Mouse (Mus musculus): ENCODE data around the gene Kpnb1. TPM values are rescaled to one million over a fixed set of nuclear protein-coding genes. Genes with fewer than 3 reads are reported as not detected.

The Kpnb1 gene
- total RNA-seq, 1 experiment from 2014 or later = 192 TPM

GRCm38 (mm10) chr11:97147333-97147732 lies 40.3 kb downstream of the Kpnb1 start:
- no peak for ATAC-seq (replicated peaks; ENCODE audit: insufficient number of reproducible peaks, low FRiP score, low TSS enrichment, poor library complexity, severe bottlenecking)

GRCm38 (mm10) chr11:97146724-97147123 lies 41.0 kb downstream of the Kpnb1 start:
- ATAC-seq (replicated peaks; ENCODE audit: insufficient number of reproducible peaks, low FRiP score, low TSS enrichment, poor library complexity, severe bottlenecking) = no peak

GRCm38 (mm10) chr11:97145951-97146350 lies 41.7 kb downstream of the Kpnb1 start:
- no peak for ATAC-seq (replicated peaks; ENCODE audit: insufficient number of reproducible peaks, low FRiP score, low TSS enrichment, poor library complexity, severe bottlenecking)

- no peak for ATAC-seq (replicated peaks; ENCODE audit: insufficient number of reproducible peaks, low FRiP score, low TSS enrichment, poor library complexity, severe bottlenecking)
Measured at GRCm38 (mm10) chr11:97145320-97145719, 42.4 kb downstream of the Kpnb1 start.

- ATAC-seq (replicated peaks; ENCODE audit: insufficient number of reproducible peaks, low FRiP score, low TSS enrichment, poor library complexity, severe bottlenecking) = peak; percentile 29; the same call in 1 of the 2 replicates
Measured at GRCm38 (mm10) chr11:97143196-97143900, 44.3 kb downstream of the Kpnb1 start.

GRCm38 (mm10) chr11:97142159-97142608 lies 45.5 kb downstream of the Kpnb1 start:
- ATAC-seq (replicated peaks; ENCODE audit: insufficient number of reproducible peaks, low FRiP score, low TSS enrichment, poor library complexity, severe bottlenecking) = peak; percentile 78

- no peak for ATAC-seq (replicated peaks; ENCODE audit: insufficient number of reproducible peaks, low FRiP score, low TSS enrichment, poor library complexity, severe bottlenecking)
Measured at GRCm38 (mm10) chr11:97140811-97141210, 46.9 kb downstream of the Kpnb1 start.

- ATAC-seq (replicated peaks; ENCODE audit: insufficient number of reproducible peaks, low FRiP score, low TSS enrichment, poor library complexity, severe bottlenecking) = no peak
Measured at GRCm38 (mm10) chr11:97139256-97139655, 48.4 kb downstream of the Kpnb1 start.

GRCm38 (mm10) chr11:97138554-97139226 lies 49.0 kb downstream of the Kpnb1 start:
- no peak for ATAC-seq (replicated peaks; ENCODE audit: insufficient number of reproducible peaks, low FRiP score, low TSS enrichment, poor library complexity, severe bottlenecking)

- 0 out of 2 replicates have a peak, but pooled peaks have one; percentile 27 for ATAC-seq (replicated peaks; ENCODE audit: insufficient number of reproducible peaks, low FRiP score, low TSS enrichment, poor library complexity, severe bottlenecking)
Measured at GRCm38 (mm10) chr11:97133270-97133669, 54.4 kb downstream of the Kpnb1 start.

GRCm38 (mm10) chr11:97132185-97132584 lies 55.5 kb downstream of the Kpnb1 start:
- ATAC-seq (replicated peaks; ENCODE audit: insufficient number of reproducible peaks, low FRiP score, low TSS enrichment, poor library complexity, severe bottlenecking) = no peak

GRCm38 (mm10) chr11:97131683-97132082 lies 56.0 kb downstream of the Kpnb1 start:
- no peak for ATAC-seq (replicated peaks; ENCODE audit: insufficient number of reproducible peaks, low FRiP score, low TSS enrichment, poor library complexity, severe bottlenecking)

- no peak for ATAC-seq (replicated peaks; ENCODE audit: insufficient number of reproducible peaks, low FRiP score, low TSS enrichment, poor library complexity, severe bottlenecking)
Measured at GRCm38 (mm10) chr11:97130318-97130717, 57.4 kb downstream of the Kpnb1 start.

GRCm38 (mm10) chr11:97128956-97129355 lies 58.7 kb downstream of the Kpnb1 start:
- no peak for ATAC-seq (replicated peaks; ENCODE audit: insufficient number of reproducible peaks, low FRiP score, low TSS enrichment, poor library complexity, severe bottlenecking)

- ATAC-seq (replicated peaks; ENCODE audit: insufficient number of reproducible peaks, low FRiP score, low TSS enrichment, poor library complexity, severe bottlenecking) = no peak
Measured at GRCm38 (mm10) chr11:97127470-97128223, 60.0 kb downstream of the Kpnb1 start.

- ATAC-seq (replicated peaks; ENCODE audit: insufficient number of reproducible peaks, low FRiP score, low TSS enrichment, poor library complexity, severe bottlenecking) = peak; percentile 86
Measured at GRCm38 (mm10) chr11:97126645-97127468, 60.8 kb downstream of the Kpnb1 start.

GRCm38 (mm10) chr11:97124266-97125036 lies 63.2 kb downstream of the Kpnb1 start:
- no peak for ATAC-seq (replicated peaks; ENCODE audit: insufficient number of reproducible peaks, low FRiP score, low TSS enrichment, poor library complexity, severe bottlenecking)
